Mouse (Mus musculus): ENCODE data around the gene Adam1b. TPM values are rescaled to one million over a fixed set of nuclear protein-coding genes. Genes with fewer than 3 reads are reported as not detected.

Gene Adam1b
- polyA plus RNA-seq, 1 experiment, result not detected

GRCm38 (mm10) chr5:121463601-121464250 lies 39.5 kb downstream of the Adam1b start:
- no peak overlapping the region for H3K27ac ChIP-seq (ENCODE audit: insufficient read depth, low read length)
- H3K4me3 ChIP-seq (ENCODE audit: insufficient read depth, low read length), result no peak overlapping the region
- H3K4me1 ChIP-seq (ENCODE audit: control insufficient read depth, insufficient read depth, low read length), result no peaks in the 10 kb centered on the region
- TF ChIP-seq CTCF (IDR thresholded peaks at IDR 0.05; ENCODE audit: extremely low read depth, insufficient read depth, low read length) (no peak), POLR2A (IDR thresholded peaks at IDR 0.05; ENCODE audit: extremely low read depth, insufficient read depth, low read length) (no peak)

GRCm38 (mm10) chr5:121462967-121463366 lies 40.3 kb downstream of the Adam1b start:
- Histone ChIP-seq H3K27ac (ENCODE audit: insufficient read depth, low read length) (no peak overlapping the region), H3K4me3 (ENCODE audit: insufficient read depth, low read length) (no peak overlapping the region), H3K4me1 (ENCODE audit: control insufficient read depth, insufficient read depth, low read length) (no peaks in the 10 kb centered on the region)
- TF ChIP-seq CTCF (IDR thresholded peaks at IDR 0.05; ENCODE audit: extremely low read depth, insufficient read depth, low read length) (no peak), POLR2A (IDR thresholded peaks at IDR 0.05; ENCODE audit: extremely low read depth, insufficient read depth, low read length) (no peak)

- TF ChIP-seq CTCF (IDR thresholded peaks at IDR 0.05; ENCODE audit: extremely low read depth, insufficient read depth, low read length), result no peak
- no peak for TF ChIP-seq POLR2A (IDR thresholded peaks at IDR 0.05; ENCODE audit: extremely low read depth, insufficient read depth, low read length)
- H3K4me1 ChIP-seq (ENCODE audit: control insufficient read depth, insufficient read depth, low read length), result no peaks in the 10 kb centered on the region
- H3K27ac ChIP-seq (ENCODE audit: insufficient read depth, low read length), result no peak overlapping the region
- H3K4me3 ChIP-seq (ENCODE audit: insufficient read depth, low read length), result no peak overlapping the region
Observed at GRCm38 (mm10) chr5:121462171-121462502, 41.1 kb downstream of the Adam1b start.

- Histone ChIP-seq H3K4me3 (ENCODE audit: insufficient read depth, low read length) (no peak overlapping the region), H3K4me1 (ENCODE audit: control insufficient read depth, insufficient read depth, low read length) (no peaks in the 10 kb centered on the region), H3K27ac (ENCODE audit: insufficient read depth, low read length) (no peak overlapping the region)
- no peak for TF ChIP-seq CTCF (IDR thresholded peaks at IDR 0.05; ENCODE audit: extremely low read depth, insufficient read depth, low read length)
- no peak for TF ChIP-seq POLR2A (IDR thresholded peaks at IDR 0.05; ENCODE audit: extremely low read depth, insufficient read depth, low read length)
Observed at GRCm38 (mm10) chr5:121461339-121462170, 41.7 kb downstream of the Adam1b start.

GRCm38 (mm10) chr5:121455510-121456265 lies 47.5 kb downstream of the Adam1b start:
- TF ChIP-seq CTCF (IDR thresholded peaks at IDR 0.05; ENCODE audit: extremely low read depth, insufficient read depth, low read length), result no peak
- no peak for TF ChIP-seq POLR2A (IDR thresholded peaks at IDR 0.05; ENCODE audit: extremely low read depth, insufficient read depth, low read length)
- Histone ChIP-seq H3K4me1 (ENCODE audit: control insufficient read depth, insufficient read depth, low read length) (0 out of 2 replicates have a peak, but pooled peaks cover 1% of the 10 kb centered on the region), H3K4me3 (ENCODE audit: insufficient read depth, low read length) (no peak overlapping the region), H3K27ac (ENCODE audit: insufficient read depth, low read length) (no peak overlapping the region)

- Histone ChIP-seq H3K27ac (ENCODE audit: insufficient read depth, low read length) (no peak overlapping the region), H3K4me1 (ENCODE audit: control insufficient read depth, insufficient read depth, low read length) (0 out of 2 replicates have a peak, but pooled peaks cover 1% of the 10 kb centered on the region), H3K4me3 (ENCODE audit: insufficient read depth, low read length) (no peak overlapping the region)
- no peak for TF ChIP-seq POLR2A (IDR thresholded peaks at IDR 0.05; ENCODE audit: extremely low read depth, insufficient read depth, low read length)
- TF ChIP-seq CTCF (IDR thresholded peaks at IDR 0.05; ENCODE audit: extremely low read depth, insufficient read depth, low read length), result no peak
Observed at GRCm38 (mm10) chr5:121454503-121454782, 48.8 kb downstream of the Adam1b start.

GRCm38 (mm10) chr5:121453743-121454502 lies 49.3 kb downstream of the Adam1b start:
- Histone ChIP-seq H3K4me1 (ENCODE audit: control insufficient read depth, insufficient read depth, low read length) (0 out of 2 replicates have a peak, but pooled peaks cover 1% of the 10 kb centered on the region), H3K27ac (ENCODE audit: insufficient read depth, low read length) (no peak overlapping the region)
- TF ChIP-seq POLR2A (IDR thresholded peaks at IDR 0.05; ENCODE audit: extremely low read depth, insufficient read depth, low read length) (no peak), CTCF (IDR thresholded peaks at IDR 0.05; ENCODE audit: extremely low read depth, insufficient read depth, low read length) (no peak)

GRCm38 (mm10) chr5:121452906-121453305 lies 50.3 kb downstream of the Adam1b start:
- no peak for TF ChIP-seq POLR2A (IDR thresholded peaks at IDR 0.05; ENCODE audit: extremely low read depth, insufficient read depth, low read length)
- TF ChIP-seq CTCF (IDR thresholded peaks at IDR 0.05; ENCODE audit: extremely low read depth, insufficient read depth, low read length), result no peak
- Histone ChIP-seq H3K27ac (ENCODE audit: insufficient read depth, low read length) (peak overlapping the region; percentile 88), H3K4me1 (ENCODE audit: control insufficient read depth, insufficient read depth, low read length) (0 out of 2 replicates have a peak, but pooled peaks cover 1% of the 10 kb centered on the region), H3K4me3 (ENCODE audit: insufficient read depth, low read length) (peak overlapping the region; percentile 84)

More at GRCm38 (mm10) chr5:121453743-121454502, 49.3 kb downstream of the Adam1b start:
- H3K4me3 ChIP-seq (ENCODE audit: insufficient read depth, low read length), result no peak overlapping the region
